Mouse (Mus musculus): ENCODE data around the gene Lrrc20. TPM values are rescaled to one million over a fixed set of nuclear protein-coding genes. Genes with fewer than 3 reads are reported as not detected.

Gene Lrrc20
- total RNA-seq, 4 experiments from 2014 or later = 151 to 195 (median 168) TPM

DNA sequence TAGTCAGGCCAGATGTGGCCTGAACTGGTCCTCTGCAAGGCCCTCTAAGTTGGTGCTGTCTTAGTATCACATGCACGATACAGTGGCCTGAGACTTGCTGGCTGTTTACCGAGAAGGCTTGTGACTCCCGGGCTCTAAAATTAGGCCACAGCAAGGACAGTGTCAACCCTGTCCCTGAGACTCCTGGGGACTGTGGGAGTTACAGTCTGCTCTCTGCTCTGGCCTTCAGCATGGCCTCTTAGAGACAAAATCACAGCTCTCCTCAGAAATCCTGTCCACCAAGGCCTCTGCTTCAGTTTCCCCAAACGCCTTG, 152.3 kb downstream of the Lrrc20 start:
- DNase-seq (ENCODE audit: low spot score in 2 of 2) = peak; percentile 47 to 70

Other genes with a start within 250 kb of the Lrrc20 start
- gene Adamts14, start 202.4 kb upstream of the Lrrc20 start, total RNA-seq (2022) = under 1 TPM; 0.31 to 0.58 (median 0.47) TPM
- gene Prf1, start 178.0 kb upstream of the Lrrc20 start, total RNA-seq (2022) = not detected
- 1 to 10 TPM; 2.7 to 5.7 (median 4.5) TPM for gene Pald1, start 92.3 kb upstream of the Lrrc20 start, total RNA-seq (2022)
- under 1 TPM in 3 of 4 experiments, not detected in 1; 0.12 to 0.24 (median 0.13) TPM for gene Nodal, start 57.8 kb upstream of the Lrrc20 start, total RNA-seq (2022)
- gene Eif4ebp2, start 23.1 kb upstream of the Lrrc20 start, total RNA-seq (2022) = 100 to 1,000 TPM; 154 to 242 (median 183) TPM
- gene Npffr1, start 119.7 kb downstream of the Lrrc20 start, total RNA-seq (2022) = not detected
- 10 to 100 TPM; 52.1 to 64.3 (median 60.7) TPM for gene Ppa1, start 172.8 kb downstream of the Lrrc20 start, total RNA-seq (2022)
- gene Sar1a, start 204.5 kb downstream of the Lrrc20 start, total RNA-seq (2022) = 100 to 1,000 TPM; 119 to 156 (median 128) TPM
- gene Tysnd1, start 219.7 kb downstream of the Lrrc20 start, total RNA-seq (2022) = 10 to 100 TPM; 12.6 to 16.1 (median 14.5) TPM
- 10 to 100 TPM; 11.7 to 13.7 (median 12.5) TPM for gene Aifm2, start 239.5 kb downstream of the Lrrc20 start, total RNA-seq (2022)

Data from gastrocnemius, adult 8-10 months (tissue).